Mouse (Mus musculus) MEL (cell line): ENCODE results near the gene Gpr26.

Experiments used
- CTCF ChIP-seq, 3 experiments: IDR thresholded peaks in 2 of 3; conservative IDR thresholded peaks in 1 of 3; 2 replicates each; pipeline ENCODE4 v1.5.1; 2011 to 2012; ENCODE audit warnings: low read length in 3 of 3, low read depth in 2 of 3, mild to moderate bottlenecking in 2 of 3, improper control_type of control experiment in 1 of 3, inconsistent platforms in 1 of 3, mixed read lengths in 1 of 3, moderate library complexity in 1 of 3; ENCODE audit not compliant: control insufficient read depth in 1 of 3, insufficient read depth in 1 of 3, poor library complexity in 1 of 3, severe bottlenecking in 1 of 3
- E2F4 ChIP-seq: IDR thresholded peaks from 2 replicates; pipeline ENCODE4 v1.6.1; 2011; ENCODE audit warnings: low read depth, low read length, improper control_type of control experiment, borderline replicate concordance
- EP300 ChIP-seq, 2 experiments: IDR thresholded peaks; 2 replicates each; pipeline ENCODE4 v1.6.1; 2011; ENCODE audit warnings: improper control_type of control experiment in 2 of 2, low read length in 2 of 2, low read depth in 1 of 2, mild to moderate bottlenecking in 1 of 2
- GATA1 ChIP-seq: IDR thresholded peaks from 2 replicates; pipeline ENCODE4 v1.6.1; 2011; ENCODE audit warnings: low read depth, low read length, improper control_type of control experiment
- MEF2A ChIP-seq: IDR thresholded peaks from 2 replicates; pipeline ENCODE4 v1.6.1; 2014; ENCODE audit warnings: low read depth, mild to moderate bottlenecking, inconsistent platforms, low read length, improper control_type of control experiment; ENCODE audit not compliant: poor library complexity, insufficient replicate concordance, severe bottlenecking; ENCODE audit errors: extremely low read depth
- MXI1 ChIP-seq: IDR thresholded peaks from 2 replicates; pipeline ENCODE4 v1.6.1; 2011; ENCODE audit warnings: mild to moderate bottlenecking, low read depth, low read length, improper control_type of control experiment
- POLR2A ChIP-seq, 2 experiments: IDR thresholded peaks; 2 replicates each; pipeline ENCODE4 v1.6.1; 2011 to 2012; ENCODE audit warnings: low read length in 2 of 2, mild to moderate bottlenecking in 2 of 2, control low read depth in 1 of 2, improper control_type of control experiment in 1 of 2, low read depth in 1 of 2, moderate library complexity in 1 of 2; ENCODE audit not compliant: control insufficient read depth in 1 of 2, insufficient read depth in 1 of 2, poor library complexity in 1 of 2
- SMC3 ChIP-seq: IDR thresholded peaks from 2 replicates; pipeline ENCODE4 v1.6.1; 2011; ENCODE audit warnings: low read depth, low read length, improper control_type of control experiment
- USF1 ChIP-seq: IDR thresholded peaks from 2 replicates; pipeline ENCODE4 v1.6.1; 2014; ENCODE audit warnings: low read depth, mild to moderate bottlenecking, inconsistent platforms, low read length, improper control_type of control experiment, moderate library complexity
- ZC3H11A ChIP-seq: IDR thresholded peaks from 2 replicates; pipeline ENCODE4 v1.6.1; 2012; ENCODE audit warnings: low read depth, mild to moderate bottlenecking, inconsistent platforms, low read length, improper control_type of control experiment

GRCm38 (mm10) chr7:131958705-131959104 lies 7.6 kb upstream of the Gpr26 start:
- TF ChIP-seq POLR2A (IDR thresholded peaks at IDR 0.05; ENCODE audit: control insufficient read depth in 1 of 2, insufficient read depth in 1 of 2, low read depth in 1 of 2, low read length in 2 of 2, poor library complexity in 1 of 2) (no peak), USF1 (no peak), CTCF (IDR thresholded peaks at IDR 0.05 in 2 of 3, conservative IDR thresholded peaks at IDR 0.05 in 1 of 3; ENCODE audit: control insufficient read depth in 1 of 3, insufficient read depth in 1 of 3, low read depth in 2 of 3, low read length in 3 of 3, poor library complexity in 1 of 3, severe bottlenecking in 1 of 3) (no peak), EP300 (IDR thresholded peaks at IDR 0.05; ENCODE audit: low read depth in 1 of 2, low read length in 2 of 2) (no peak), SMC3 (no peak), MXI1 (no peak), MEF2A (no peak), E2F4 (no peak), ZC3H11A (no peak), GATA1 (no peak)
